Mouse (Mus musculus) forebrain, embryonic 11.5 days (tissue): ENCODE measurements at regions not wholly inside any gene's neighbourhood (a gene's known extent, or its start where the extent isn't known, plus 50 kb on each side); places are given as distances from the start of the nearest gene placed in this dataset.

ENCODE experiments used
- ATAC-seq: fragments of 200-750 bp; cut with Nextera tagmentation; replicated peaks from 2 replicates; pipeline ENCODE4 v1.8.0; 2017; ENCODE audit warnings: moderate TSS enrichment; ENCODE audit not compliant: low FRiP score
- DNase-seq: peaks from one replicate; pipeline ENCODE4 v3.0.0-alpha.2; 2017; ENCODE audit warnings: low spot score
- H3K27ac ChIP-seq: fragments of 300-500 bp; sonication (generic); 2 replicates; pipeline ENCODE4 v1.5.1; 2014; ENCODE audit warnings: low read depth, low read length
- H3K27me3 ChIP-seq: fragments of 300-500 bp; sonication (generic); 2 replicates; pipeline ENCODE4 v1.6.1; 2014; ENCODE audit warnings: mild to moderate bottlenecking, low read length, mixed read lengths; ENCODE audit not compliant: control insufficient read depth, insufficient read depth
- H3K36me3 ChIP-seq: fragments of 300-500 bp; sonication (generic); 2 replicates; pipeline ENCODE4 v1.6.1; 2014; ENCODE audit warnings: mild to moderate bottlenecking, low read length, moderate library complexity, mixed read lengths; ENCODE audit not compliant: control insufficient read depth, insufficient read depth
- H3K4me1 ChIP-seq: fragments of 300-500 bp; sonication (generic); replicated peaks from 2 replicates; pipeline ENCODE4 v1.6.1; 2014; ENCODE audit warnings: low read length, mixed read lengths; ENCODE audit not compliant: control insufficient read depth, insufficient read depth
- H3K4me2 ChIP-seq: fragments of 300-500 bp; sonication (generic); 2 replicates; pipeline ENCODE4 v1.6.1; 2014; ENCODE audit warnings: low read depth, mild to moderate bottlenecking, low read length, moderate library complexity, mixed read lengths; ENCODE audit not compliant: severe bottlenecking
- H3K4me3 ChIP-seq: fragments of 300-500 bp; sonication (generic); 2 replicates; pipeline ENCODE4 v1.5.1; 2014; ENCODE audit warnings: low read depth, low read length
- H3K9ac ChIP-seq: fragments of 300-500 bp; sonication (generic); 2 replicates; pipeline ENCODE4 v1.6.1; 2014; ENCODE audit warnings: low read length
- H3K9me3 ChIP-seq: fragments of 300-500 bp; sonication (generic); 2 replicates; pipeline ENCODE4 v1.6.1; 2016; ENCODE audit warnings: low read length, mixed read lengths; ENCODE audit not compliant: control insufficient read depth
- WGBS: fragments of 180-500 bp; shearing (Covaris S2); extraction: QIAGEN DNeasy Blood & Tissue Kit; methylation state at CpG from one replicate; pipeline ENCODE4 v1.1.7; 2014; 5-methylcytosine and 5-hydroxymethylcytosine counted together

GRCm38 (mm10) chr8:113554700-113555455 is 80.5 kb upstream of the Mon1b start:
- H3K4me3 ChIP-seq: peak overlapping the region; percentile 10; the same call in 1 of the 2 replicates
- peak overlapping the region; percentile 51 for H3K4me2 ChIP-seq
- H3K27ac ChIP-seq: peak overlapping the region; percentile 41
- H3K4me1 ChIP-seq: peaks cover 13% of the 10 kb centered on the region
- no peaks in the 10 kb centered on the region; the same call in 1 of the 2 replicates for H3K9me3 ChIP-seq
- H3K9ac ChIP-seq: peak overlapping the region; percentile 29; the same call in 1 of the 2 replicates
- no peaks in the 10 kb centered on the region for H3K27me3 ChIP-seq
- ATAC-seq (peak; percentile 72), DNase-seq (peak; percentile 56)
- WGBS: 5% methylated on average over 12 of the region's 12 CpGs
- no peaks in the 10 kb centered on the region for H3K36me3 ChIP-seq

- ATAC-seq: no peak
- no peaks in the 10 kb centered on the region; the same call in 1 of the 2 replicates for H3K9me3 ChIP-seq
- DNase-seq: no peak
- no peaks in the 10 kb centered on the region for H3K27me3 ChIP-seq
- H3K4me3 ChIP-seq: no peak overlapping the region
- 83% methylated on average over 5 of the region's 5 CpGs for WGBS
- H3K36me3 ChIP-seq: no peaks in the 10 kb centered on the region
- no peak overlapping the region for H3K9ac ChIP-seq
- H3K4me2 ChIP-seq: no peak overlapping the region
- H3K4me1 ChIP-seq: peaks cover 13% of the 10 kb centered on the region
- H3K27ac ChIP-seq: no peak overlapping the region
These were observed 78.4 kb upstream of the Mon1b start for GRCm38 (mm10) chr8:113556994-113557393.

- Histone ChIP-seq H3K27ac (no peak overlapping the region), H3K4me1 (no peaks in the 10 kb centered on the region), H3K9ac (no peak overlapping the region), H3K4me2 (no peak overlapping the region), H3K4me3 (no peak overlapping the region), H3K36me3 (no peaks in the 10 kb centered on the region), H3K9me3 (no peaks in the 10 kb centered on the region), H3K27me3 (no peaks in the 10 kb centered on the region)
- DNase-seq (no peak), ATAC-seq (no peak)
- 72% methylated on average over 10 of the region's 10 CpGs for WGBS
These were observed 54.3 kb upstream of the Mon1b start for GRCm38 (mm10) chr8:113581098-113581497.

GRCm38 (mm10) chr8:113581704-113582103 is 53.7 kb upstream of the Mon1b start:
- ATAC-seq (peak; percentile 37; the same call in 1 of the 2 replicates), DNase-seq (no peak)
- H3K36me3 ChIP-seq: no peaks in the 10 kb centered on the region
- no peak overlapping the region for H3K4me3 ChIP-seq
- no peaks in the 10 kb centered on the region for H3K9me3 ChIP-seq
- H3K4me1 ChIP-seq: no peaks in the 10 kb centered on the region
- no peak overlapping the region for H3K9ac ChIP-seq
- H3K27me3 ChIP-seq: no peaks in the 10 kb centered on the region
- no peak overlapping the region for H3K27ac ChIP-seq
- 30% methylated on average over 12 of the region's 12 CpGs for WGBS
- no peak overlapping the region for H3K4me2 ChIP-seq

- H3K4me2 ChIP-seq: no peak overlapping the region
- 31% methylated on average over 16 of the region's 16 CpGs for WGBS
These were observed 53.0 kb upstream of the Mon1b start for GRCm38 (mm10) chr8:113582180-113582975.

GRCm38 (mm10) chr8:113583801-113584200 is 51.6 kb upstream of the Mon1b start:
- no peak overlapping the region for H3K4me2 ChIP-seq
- ATAC-seq (no peak), DNase-seq (no peak)
- H3K27ac ChIP-seq: no peak overlapping the region
- H3K9me3 ChIP-seq: no peaks in the 10 kb centered on the region
- H3K36me3 ChIP-seq: no peaks in the 10 kb centered on the region
- no peak overlapping the region for H3K9ac ChIP-seq
- no peak overlapping the region for H3K4me3 ChIP-seq
- 74% methylated on average over 9 of the region's 10 CpGs for WGBS
- no peaks in the 10 kb centered on the region for H3K4me1 ChIP-seq
- no peaks in the 10 kb centered on the region for H3K27me3 ChIP-seq

More at GRCm38 (mm10) chr8:113582180-113582975, 53.0 kb upstream of the Mon1b start:
- Histone ChIP-seq H3K4me1 (no peaks in the 10 kb centered on the region), H3K4me3 (no peak overlapping the region), H3K36me3 (no peaks in the 10 kb centered on the region), H3K9me3 (no peaks in the 10 kb centered on the region), H3K9ac (no peak overlapping the region), H3K27ac (no peak overlapping the region), H3K27me3 (no peaks in the 10 kb centered on the region)
- DNase-seq (peak; percentile 77), ATAC-seq (peak; percentile 83)
